Mouse (Mus musculus) megakaryocyte, adult 5-6 weeks (primary cell): ENCODE measurements around the gene S100a13. TPM values are rescaled to one million over a fixed set of nuclear protein-coding genes. Genes with fewer than 3 reads are reported as not detected.
A peak's percentile ranks its signal among the peaks of the same experiment; 100 is the strongest.

Source experiments
- ATAC-seq: 2 replicates; pipeline ENCODE4 v1.8.0; 2016; ENCODE audit warnings: mild to moderate bottlenecking, inconsistent platforms; ENCODE audit not compliant: poor library complexity, severe bottlenecking
- total RNA-seq, 2 experiments: library from RNA; stranded (forward) in 1 of 2; stranded (reverse) in 1 of 2; fragments of 153-499, 151-499 nt in 1 of 2; fragments of 221-1000, 200-1000 nt in 1 of 2; gene quantifications; 2 replicates each; pipeline versions ENCODE4 v1.2.3 to v1.2.4; 2015 to 2017

S100a13 gene
- total RNA-seq (2015) (121 and 128 TPM in 2 replicates), total RNA-seq (2017) (141 and 179 TPM in 2 replicates)

DNA sequence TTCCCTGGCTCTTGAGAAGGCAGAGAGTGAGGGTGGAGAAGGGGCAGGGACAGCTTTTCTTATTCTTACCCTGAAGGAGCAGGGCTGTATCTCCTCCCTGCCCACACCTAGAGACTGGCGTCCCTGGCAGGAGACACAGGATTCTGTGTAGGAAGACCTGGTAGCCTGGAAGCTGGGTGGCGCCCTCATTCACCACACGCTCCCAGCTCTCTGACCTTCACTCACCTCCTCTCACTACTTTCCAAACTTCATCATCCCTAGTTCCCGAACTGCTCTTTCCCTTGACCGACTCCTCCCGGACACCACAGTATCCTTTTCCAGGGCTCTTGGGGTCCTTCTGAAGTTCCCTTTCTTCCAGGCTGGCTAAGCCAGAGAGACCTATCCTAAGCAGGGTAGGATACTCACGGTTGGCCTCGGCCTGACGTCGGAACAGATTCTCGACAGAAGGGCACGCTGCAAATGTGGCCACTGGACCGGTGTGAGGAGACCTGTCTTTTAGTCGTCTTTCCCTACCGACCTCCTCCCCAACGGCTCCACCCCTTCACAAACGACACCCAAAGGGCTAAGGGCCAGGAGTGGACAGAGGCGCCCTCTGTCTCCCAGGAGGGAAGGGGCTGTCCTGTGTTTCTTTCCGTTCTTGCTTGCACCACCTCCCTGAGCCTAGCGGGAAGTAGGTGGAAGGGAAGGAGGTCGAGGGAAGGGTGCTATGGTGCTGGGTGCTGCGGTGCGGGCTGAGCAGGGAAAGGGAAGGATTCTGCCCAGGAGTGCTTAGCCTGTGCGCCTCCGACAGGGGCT, at the start of gene S100a13, which contains the start of gene S100a1:
Gene S100a13, plus strand, starts transcription at position 640 of the 795 bp plus-strand sequence.
Gene S100a1, minus strand, starts transcription at position 597 of the 795 bp plus-strand sequence.
- ATAC-seq: peak; percentile 64

DNA sequence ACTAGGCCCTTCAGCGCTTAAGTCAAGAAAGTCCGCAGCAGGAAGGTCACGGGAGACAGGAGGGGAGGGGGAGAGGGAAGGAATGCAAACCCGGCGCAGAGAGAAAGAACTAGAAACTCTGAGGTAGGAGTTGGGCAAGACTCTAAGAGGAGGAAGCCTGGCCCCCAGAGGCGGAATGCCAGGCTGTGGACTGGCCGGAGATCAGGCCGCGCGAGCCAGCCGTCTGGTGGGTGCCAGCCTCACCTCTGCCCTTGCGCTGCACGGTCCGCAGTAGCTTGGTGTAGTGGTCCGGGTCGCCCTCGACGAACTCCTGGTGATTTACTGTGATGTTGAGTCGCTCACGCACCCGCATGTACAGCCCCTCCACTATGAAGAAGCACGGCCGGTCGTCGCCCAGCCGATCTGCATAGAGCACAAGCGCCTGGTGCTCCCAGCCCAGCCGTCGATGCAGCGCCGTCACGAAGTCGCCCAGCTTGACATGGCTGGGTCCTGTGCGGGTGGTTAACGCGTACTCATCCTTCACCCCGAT, 49.6 kb upstream of the S100a13 start:
- peak; percentile 34 for ATAC-seq

DNA sequence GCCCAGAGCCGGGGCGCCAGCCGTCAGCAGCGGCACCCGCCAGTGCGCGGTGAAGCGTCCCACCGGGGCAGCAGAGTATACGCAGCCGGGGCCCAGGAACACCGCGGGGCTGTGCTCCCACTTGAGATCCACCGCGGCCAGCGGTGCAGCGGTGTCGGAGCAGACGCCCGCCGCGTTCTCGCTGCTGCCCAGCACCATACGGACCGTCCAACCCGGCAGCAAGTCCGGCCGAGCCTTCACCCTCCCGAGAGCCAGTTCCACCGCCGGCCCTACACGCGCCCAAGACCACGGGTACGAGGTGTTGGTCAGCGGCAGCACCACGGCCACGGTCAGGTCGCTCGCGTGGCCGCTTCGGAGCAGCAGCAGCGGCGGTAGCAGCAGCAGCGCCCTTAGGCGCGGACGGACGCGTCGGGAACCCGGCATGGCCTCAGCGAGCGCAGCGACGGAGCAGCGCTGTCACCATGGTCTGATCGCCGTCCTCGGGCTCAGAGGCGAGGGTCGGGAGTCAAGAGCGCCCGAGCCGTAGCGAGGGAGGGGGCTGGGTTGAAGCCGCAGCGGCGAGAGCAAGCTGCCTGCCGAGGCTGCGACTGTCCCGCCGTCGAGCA, 49.1 kb upstream of the S100a13 start:
- ATAC-seq: peak; percentile 20; the same call in 1 of the 2 replicates

DNA sequence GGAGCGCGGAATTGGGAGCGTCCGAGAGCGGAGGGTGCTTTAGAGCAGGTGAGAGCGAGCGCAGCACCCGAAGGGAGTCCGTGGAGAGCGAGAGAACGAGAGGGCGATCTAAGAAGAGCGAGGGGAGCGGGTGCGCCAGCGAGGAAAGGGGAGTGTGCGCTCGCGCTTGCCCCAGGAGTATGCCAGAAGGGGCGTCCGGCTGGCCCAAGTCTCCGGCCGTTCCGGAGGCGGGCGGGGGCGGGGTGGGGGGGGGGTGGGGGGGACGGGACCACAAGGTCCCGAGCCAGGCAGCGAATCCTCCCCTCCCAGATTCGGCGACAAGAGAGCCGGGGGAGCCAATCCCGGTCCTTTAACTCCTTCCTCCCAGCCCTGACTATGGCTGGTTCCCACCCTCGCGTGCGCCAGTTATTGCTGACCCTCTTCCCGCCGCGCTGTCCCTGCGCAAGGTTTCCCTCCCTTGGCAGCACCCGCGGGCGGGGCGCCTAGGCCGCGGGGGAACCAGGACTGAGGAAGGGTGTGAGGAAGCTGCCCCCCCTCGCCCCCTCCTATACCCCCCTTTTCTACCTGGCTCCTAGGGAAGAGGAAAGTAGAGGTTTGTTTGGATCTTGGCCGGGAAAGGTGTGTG, 48.4 kb upstream of the S100a13 start, which contains the start of gene Npr1:
Gene Npr1, minus strand, starts transcription at position 181 of the 625 bp plus-strand sequence.
- ATAC-seq: peak; percentile 31

DNA sequence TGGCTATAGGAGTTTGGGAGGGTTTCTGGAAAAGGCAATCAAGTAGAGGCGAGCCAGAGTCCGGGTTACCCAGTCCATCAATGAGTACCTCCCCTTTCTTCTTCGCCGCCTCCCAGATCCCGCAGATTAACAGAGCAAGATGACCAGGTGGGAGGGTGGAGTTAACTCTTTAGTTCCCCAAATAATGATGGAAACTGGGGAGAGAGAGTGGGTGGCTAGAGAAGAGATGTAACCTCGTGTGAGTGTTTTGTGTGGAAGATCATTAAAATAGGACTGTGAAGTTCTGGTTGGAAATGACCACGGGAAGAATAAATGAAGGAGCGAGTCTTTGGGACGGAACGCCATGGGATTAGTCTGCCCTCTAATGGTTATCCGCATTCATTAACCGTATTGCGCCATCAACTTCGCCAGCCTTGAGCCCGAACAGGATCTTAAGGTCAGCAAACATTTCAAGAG, 47.9 kb upstream of the S100a13 start:
- peak; percentile 59 for ATAC-seq

DNA sequence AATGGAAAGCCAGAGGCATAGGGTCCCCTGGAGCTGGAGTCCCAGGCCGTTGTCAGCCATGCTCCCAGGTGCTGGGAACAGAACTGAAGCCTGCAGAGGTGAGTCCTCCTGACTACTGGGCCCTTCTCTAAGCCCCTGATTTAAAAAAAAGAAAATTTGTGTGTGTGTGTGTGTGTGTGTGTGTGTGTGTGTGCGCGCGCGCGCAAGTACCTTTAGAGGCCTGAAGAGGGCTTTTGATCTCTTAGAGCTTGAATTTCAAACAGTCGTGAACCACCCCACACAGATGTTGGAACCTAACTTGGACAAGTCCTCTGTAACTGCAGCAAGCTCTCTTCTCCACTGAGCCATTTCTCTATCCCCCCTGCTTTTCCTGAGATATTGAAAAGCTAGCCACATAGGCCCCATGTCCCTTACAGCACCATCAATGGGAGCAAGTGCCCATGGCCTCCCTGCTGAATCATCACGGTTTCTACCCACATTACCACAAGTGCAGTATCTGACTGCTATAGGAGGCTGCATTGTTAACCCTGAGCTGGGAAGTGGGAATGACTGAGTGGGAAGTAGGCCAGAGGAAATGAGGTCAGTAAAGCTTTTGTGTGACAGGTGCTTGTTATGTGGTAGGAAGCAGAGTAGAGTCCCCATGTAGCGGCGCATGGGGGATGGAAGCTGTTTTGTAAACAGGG, 46.5 kb upstream of the S100a13 start:
- no peak for ATAC-seq

DNA sequence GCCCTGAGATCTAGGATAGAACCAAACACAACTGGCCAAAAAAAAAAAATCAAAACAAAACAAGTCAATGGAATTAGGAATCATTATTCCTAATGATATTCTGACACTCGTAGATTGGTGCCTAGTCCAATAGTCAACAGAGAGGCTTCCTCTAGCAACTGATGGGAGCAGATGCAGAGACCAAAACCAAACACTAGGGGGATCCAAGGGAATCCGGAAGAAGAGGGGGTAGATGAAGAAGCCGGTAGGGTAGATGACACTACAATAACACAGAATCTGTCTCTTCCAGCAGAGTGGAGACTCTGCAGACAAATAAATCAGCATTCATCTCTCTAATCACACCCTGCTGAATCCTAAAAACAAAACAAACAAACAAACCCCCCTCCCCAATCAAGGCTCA, 42.0 kb upstream of the S100a13 start:
- peak; percentile 51 for ATAC-seq

DNA sequence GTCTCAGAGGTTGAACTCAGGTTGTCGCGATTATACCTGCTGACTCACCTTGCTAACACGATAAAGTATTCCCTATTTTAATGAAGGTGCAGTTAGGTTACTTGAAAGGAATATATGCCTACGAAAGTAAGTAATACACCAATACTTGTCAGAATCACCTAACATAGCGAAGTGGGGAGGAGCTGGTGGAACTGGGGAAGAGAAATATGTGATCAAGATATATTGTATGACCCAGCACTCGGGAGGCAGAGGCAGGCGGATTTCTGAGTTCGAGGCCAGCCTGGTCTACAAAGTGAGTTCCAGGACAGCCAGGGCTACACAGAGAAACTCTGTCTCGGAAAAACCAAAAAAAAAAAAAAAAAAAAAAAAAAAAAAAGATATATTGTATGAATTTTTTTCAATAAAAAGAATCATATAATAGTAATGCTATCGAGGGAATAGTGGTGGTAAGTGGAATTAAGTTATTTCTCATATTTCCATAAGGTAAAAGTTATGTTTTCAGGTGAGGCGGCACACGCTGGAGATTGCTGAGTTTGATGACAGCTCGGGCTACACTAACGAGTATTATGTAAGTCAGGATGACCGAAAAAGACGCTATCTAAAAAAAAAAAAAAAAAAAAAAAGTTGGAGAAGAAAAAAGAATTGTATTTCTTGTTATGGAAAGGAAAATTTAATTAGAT, 38.9 kb upstream of the S100a13 start:
- 0 out of 2 replicates have a peak, but pooled peaks have one; percentile 14 for ATAC-seq

DNA sequence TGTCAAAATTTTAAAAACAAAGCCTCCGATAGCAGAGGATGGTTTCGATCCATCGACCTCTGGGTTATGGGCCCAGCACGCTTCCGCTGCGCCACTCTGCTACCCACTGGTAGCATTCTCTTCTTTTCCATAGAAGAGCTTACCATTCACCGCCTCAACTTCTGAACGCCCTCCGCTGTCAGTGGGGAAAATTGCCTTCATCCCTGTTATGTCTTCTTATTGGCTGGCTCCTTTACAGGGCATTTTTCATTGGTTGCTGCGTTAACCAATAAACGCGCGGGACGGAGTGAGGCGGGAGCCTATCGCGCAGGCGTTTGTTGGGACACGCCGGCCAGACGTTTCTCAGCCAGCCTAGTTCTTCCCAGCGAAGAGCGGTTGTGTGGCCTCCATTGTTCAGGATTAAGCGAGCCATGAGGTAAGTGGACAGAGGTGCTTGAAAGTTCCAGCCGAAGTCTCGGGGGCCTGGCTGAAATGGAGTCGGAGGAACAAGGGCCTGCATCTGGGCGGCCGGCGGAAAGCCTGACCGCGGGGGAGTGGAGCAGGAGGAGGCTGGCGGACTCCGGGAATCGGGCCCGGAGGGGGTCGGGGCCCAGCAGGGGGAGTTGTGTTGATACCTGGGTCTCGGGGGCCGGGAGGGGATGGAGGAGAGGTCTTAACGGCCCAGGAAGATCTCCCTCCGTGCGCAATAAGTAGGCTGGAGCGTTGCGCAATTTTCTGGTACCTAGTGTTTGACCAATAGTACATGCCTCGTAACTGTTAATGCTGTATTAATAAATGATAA, 38.2 kb upstream of the S100a13 start, which contains the start of gene Ilf2:
Gene Ilf2, plus strand, starts transcription at position 296 of the 781 bp plus-strand sequence.
- peak; percentile 98 for ATAC-seq

DNA sequence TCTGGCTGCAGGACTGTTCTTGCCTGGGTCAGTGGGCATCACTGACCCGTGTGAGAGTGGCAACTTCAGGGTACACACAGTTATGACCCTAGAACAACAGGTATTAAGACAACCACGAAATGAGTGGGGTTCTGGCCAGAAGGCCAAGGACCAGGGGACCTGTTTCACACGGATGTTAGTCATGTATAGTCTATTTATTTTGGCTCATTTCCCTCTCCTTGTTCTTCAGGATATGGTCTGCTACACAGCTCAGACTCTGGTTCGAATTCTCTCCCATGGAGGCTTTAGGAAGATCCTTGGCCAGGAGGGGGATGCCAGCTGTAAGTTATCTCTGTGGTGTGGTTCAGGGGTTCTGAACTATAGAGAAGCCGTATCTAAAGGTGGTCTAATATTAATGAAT, 27.2 kb upstream of the S100a13 start:
- no peak for ATAC-seq

DNA sequence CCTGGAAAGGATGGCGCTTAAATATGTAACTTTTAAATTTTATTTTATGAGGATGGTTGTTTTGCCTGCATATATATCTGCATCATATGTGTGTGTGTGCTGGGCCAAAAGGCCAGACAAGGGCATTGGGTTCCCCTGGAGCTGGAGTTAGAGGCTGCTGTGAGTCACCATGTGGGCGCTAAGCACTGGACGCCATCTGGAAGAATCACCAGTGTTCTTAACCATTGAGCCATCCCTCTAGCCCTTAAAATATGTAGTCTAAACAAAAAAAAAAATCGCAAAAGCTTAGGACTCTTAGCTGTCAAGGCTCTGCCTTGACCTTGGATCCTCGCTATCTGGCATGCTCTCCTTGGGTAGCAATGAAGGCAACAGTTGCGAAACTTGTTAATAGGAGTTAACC, 25.7 kb upstream of the S100a13 start:
- no peak for ATAC-seq

DNA sequence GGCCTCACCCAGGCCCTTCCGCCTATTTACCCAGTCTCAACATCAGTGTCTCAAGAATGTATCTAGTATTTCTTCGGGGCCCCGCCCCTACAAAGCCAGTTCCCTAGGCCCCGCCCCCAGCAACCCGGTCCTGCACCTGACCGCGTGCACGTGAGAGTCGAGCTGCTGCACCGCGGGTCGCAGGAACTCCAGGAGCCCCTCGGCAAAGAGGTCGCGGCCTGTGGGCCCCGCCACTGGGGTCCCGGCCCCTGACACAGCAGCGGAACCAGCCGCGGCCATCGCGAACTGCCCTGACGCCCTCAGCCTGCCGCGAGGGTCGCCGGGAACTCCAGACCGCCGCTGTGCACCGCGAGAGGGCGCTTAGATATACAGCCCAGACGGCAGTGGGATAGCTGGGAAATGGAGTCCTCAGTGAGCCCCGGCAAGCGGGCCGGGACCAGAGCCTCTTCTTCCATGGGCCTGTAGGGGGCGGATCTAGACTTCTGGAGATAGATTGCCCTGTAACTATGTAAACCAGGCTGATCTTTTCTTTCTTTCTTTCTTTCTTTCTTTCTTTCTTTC, 23.5 kb upstream of the S100a13 start, which contains the start of gene Snapin:
Gene Snapin, minus strand, starts transcription at position 338 of the 561 bp plus-strand sequence.
- peak; percentile 99 for ATAC-seq

DNA sequence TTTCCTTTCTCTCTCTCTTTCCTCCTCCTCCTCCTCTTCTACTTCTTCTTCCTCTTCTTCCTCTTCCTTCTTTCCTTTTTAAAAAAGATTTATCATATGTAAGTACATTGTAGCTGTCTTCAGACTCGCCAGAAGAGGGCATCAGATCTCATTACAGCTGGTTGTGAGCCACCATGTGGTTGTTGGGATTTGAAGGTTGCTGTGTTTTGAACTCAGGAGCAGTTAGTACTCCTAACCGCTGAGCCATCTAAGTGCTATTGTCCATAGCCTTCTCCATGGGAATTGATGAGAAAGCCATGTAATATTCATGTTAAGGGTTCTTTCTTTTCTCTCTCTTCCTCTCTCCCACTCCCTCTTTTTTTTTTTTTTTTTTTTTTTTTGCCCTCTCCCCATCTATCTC, 22.9 kb upstream of the S100a13 start:
- ATAC-seq: peak; percentile 35

DNA sequence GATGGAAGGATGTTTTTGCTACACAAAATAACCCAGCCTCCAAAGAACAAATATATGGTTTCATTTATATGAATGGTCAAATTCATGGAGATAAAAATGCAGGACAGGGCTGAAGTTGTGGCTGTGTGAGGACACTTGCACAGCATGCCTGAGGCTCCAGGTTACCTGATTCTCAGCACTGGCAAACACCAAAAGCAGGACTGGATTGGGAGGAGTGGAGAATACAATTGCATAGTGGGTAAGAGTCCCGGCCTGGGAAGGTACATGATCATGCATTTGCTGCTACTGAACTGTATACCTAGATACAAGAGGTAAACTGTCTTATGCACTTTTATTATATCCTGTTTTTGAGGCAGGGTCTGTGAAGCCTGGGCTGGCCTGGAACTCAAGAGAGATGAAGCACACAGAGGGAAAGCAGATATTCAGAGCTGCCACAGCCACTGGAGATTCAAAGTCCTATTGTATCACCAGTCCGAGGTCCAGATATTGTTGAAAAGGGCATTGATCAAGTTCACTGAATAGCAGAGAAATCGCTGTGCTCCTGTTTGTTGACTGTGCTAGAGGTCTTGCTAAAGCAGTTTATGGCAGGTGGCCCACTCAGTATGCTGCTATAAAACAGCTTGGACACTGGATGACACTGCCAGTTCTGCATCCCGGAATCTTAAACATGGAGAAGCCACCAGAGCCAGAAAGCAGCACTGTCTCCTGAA, 20.2 kb upstream of the S100a13 start:
- ATAC-seq: no peak

DNA sequence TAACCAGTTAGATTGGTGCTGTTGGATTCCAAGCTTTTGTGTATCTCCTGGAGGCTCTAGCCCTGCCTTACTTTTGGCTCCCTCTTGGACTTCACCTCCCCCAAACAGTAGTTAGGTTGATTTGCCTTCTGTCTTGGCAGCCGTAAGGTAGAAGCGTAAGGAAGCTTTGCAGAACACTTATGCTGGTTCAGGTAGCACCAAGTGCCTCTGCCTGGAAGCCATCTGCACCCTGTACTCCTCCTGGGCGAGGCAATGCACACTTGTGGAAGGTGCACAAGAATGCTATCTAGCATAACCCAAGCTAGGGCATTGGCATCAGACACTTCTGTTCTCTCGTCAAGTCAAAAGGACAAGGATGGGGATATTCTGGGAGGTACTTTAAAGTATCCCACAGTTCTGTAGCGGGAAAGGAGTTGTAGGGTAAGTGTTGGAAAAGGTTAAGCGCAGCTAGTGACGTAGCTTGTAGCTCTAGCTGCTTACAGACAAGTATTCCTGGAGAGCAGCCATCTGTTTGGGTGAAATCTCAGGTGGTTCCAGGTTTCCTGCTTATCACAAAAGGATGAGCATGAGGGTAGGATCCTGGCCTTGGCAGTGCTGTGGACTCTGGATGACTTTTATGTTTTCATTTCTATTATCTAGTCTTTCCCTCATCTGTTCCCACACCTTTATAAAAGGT, 18.2 kb upstream of the S100a13 start:
- no peak for ATAC-seq

DNA sequence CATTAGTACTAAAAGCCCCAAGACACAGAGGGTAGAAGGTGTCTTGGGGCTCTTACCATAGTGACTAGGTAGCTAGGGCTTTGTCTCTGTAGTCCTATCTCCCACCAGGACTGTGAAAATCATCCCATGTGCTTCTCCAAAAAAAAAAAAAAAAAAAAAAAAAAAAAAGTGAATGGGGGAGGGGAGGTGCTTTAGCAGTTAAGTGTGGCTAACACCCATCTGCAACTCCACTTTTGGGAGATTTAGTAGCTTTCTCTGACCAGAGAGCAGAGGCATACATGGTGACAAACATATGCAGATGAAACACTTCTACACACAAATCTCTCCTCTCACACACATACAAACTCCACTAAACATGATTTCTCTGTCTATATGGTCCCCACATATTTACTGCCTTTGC, 16.6 kb upstream of the S100a13 start:
- ATAC-seq: no peak

DNA sequence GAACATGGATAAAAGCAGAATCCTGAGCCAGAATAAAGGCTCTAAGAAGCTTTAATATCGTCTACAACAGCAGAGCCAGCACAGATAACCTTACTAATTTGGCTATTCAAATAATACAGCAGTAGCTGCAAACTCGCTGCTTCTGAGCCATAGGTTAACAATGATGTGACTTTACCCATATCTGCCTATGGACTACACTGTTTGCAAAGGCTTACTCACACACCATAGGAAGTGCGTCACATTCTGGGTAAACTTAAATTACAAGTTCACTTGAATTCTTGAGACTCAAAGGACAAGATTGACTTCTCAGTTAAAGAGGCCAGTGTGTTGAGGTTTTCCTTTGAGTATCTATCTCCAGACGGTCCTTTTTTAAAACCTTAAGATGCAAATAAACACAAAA, 10.8 kb upstream of the S100a13 start:
- ATAC-seq: no peak

DNA sequence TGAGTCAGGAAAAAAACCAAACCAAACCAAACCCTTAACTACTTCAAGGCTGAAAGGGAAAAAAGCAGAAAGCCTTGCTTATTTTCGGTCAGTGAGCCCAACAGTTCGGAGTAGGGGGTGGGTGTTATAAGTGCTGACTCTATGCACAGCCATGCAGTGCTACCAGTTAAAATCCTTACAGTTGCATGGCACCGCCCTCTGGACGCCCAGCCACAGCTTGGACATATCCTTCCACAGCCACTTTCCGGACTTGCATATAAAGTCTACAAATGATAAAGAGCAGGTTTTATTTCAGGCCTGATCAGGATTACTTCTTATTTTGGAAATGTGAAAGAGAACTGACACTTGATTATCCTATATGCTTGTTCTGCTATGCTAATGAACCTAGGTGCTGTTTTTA, 9.0 kb upstream of the S100a13 start:
- no peak for ATAC-seq
